Mouse (Mus musculus): ENCODE measurements around the gene Cpne9.
"Not testable (repeated sequence)": the region's sequence is repeated elsewhere in the genome, so short reads cannot be mapped to it uniquely, and the experiment has no call there.

Cpne9 gene

DNA sequence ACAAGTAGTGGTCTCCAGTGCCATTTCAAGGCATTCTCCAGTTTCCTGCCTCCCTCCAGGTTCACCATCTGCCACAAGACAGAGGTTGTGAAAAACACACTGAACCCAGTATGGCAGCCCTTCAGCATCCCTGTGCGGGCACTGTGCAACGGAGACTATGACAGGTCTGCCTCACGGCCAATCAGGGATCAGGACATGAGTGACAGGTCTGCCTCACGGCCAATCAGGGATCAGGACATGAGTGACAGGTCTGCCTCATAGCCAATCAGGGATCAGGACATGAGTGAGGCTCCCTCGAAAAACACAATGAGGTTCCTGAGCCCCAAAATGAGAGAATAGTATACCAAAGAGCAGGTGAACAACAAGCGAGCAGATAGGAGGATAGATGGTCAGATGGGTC, 8.2 kb downstream of the Cpne9 start:
- DNase-seq: no peak

- no peak for DNase-seq
These were observed 10.8 kb downstream of the Cpne9 start for GRCm38 (mm10) chr6:113292938-113293337.

GRCm38 (mm10) chr6:113296046-113296445, 13.9 kb downstream of the Cpne9 start:
- DNase-seq: no peak

DNA sequence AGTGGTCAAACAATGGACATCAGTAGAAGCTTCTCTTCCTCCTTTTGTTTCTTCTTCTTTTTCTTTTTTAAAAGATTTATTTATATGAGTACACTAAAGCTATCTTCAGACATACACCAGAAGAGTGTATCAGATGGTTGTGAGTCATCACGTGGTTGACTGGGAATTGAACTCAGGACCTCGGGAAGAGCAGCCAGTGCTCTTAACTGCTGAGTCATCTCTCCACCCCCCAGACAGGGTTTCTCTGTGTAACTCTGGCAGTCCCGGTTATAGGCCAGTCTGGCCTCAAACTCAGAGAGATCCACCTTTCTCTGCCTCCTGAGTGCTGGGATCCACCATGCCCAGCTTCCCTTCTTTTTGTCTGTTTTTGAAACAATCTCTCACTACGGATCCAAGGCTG, 14.5 kb downstream of the Cpne9 start:
- DNase-seq: no peak

- no peak for DNase-seq
These were observed 19.2 kb downstream of the Cpne9 start for GRCm38 (mm10) chr6:113301350-113301749.

GRCm38 (mm10) chr6:113302258-113302657, 20.2 kb downstream of the Cpne9 start:
- DNase-seq: no peak

DNA sequence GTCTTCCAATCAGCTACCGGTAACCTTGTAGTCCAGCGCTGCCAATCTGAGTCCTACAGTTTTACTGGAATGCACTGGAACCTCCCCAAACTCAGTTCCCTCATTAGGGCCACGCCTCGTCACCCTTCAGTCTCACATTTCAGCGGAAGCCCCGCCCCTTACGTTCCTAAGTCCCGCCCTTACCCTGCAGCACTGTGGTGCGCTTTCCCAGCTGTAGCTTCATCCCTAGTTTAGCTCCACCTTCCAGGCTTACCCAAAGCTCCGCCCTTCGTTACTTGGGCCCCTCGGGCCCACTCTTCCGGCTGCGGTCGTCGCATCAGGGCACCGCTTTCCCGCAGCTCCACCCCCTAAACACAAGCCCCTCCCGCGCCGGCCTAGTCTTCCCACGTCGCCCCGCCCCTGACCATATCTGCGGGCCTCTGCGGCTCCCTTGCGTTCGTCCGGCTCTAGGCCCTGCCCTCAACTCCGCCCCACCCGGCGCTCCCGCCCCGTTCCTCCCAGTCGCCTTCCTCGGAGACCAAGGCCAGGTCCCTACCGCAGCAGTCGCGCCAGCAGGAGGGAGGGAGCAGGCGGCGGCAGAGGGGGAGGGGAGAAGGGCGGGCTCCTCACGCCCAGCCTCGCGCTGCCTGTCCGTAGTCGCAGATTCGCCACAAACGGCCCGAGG, 24.3 kb downstream of the Cpne9 start:
- DNase-seq: peak; percentile 99

- DNase-seq: no peak
These were observed 24.9 kb downstream of the Cpne9 start, which contains the start of gene Brpf1 for GRCm38 (mm10) chr6:113306986-113307349. Gene Brpf1, plus strand, starts transcription at chr6:113307137.

GRCm38 (mm10) chr6:113307481-113308121, 25.5 kb downstream of the Cpne9 start:
- peak; percentile 69 for DNase-seq

- peak; percentile 91 for DNase-seq
These were observed 26.0 kb downstream of the Cpne9 start for GRCm38 (mm10) chr6:113308141-113308540.

DNA sequence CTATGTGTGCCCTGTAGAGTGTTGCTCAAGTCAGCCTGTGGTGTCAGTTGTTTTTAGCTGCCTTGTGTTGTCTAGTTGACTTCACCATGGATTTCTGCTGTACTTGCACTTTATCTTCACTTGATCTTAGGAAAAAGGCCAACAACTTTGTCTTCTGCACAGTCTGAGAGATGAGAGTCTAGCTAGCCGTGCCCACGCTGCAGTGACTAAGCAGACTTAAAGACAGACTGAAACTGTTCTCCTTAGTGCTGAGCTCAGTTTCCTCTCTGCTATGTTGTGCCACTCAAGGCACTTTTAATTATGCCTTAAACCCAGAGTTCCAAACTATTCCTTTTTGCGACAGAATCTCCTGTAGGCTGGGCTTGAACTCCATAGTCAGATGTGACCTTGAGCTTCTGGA, 33.9 kb downstream of the Cpne9 start:
- DNase-seq: no peak

- peak; percentile 98 for DNase-seq
These were observed 44.6 kb downstream of the Cpne9 start, which contains the start of gene Ogg1 for GRCm38 (mm10) chr6:113326533-113327315. Gene Ogg1, plus strand, starts transcription at chr6:113326972.

- no peak for DNase-seq
These were observed 47.3 kb downstream of the Cpne9 start for GRCm38 (mm10) chr6:113329396-113329795.

- DNase-seq: no peak
These were observed 48.4 kb downstream of the Cpne9 start for GRCm38 (mm10) chr6:113330547-113330946.

DNA sequence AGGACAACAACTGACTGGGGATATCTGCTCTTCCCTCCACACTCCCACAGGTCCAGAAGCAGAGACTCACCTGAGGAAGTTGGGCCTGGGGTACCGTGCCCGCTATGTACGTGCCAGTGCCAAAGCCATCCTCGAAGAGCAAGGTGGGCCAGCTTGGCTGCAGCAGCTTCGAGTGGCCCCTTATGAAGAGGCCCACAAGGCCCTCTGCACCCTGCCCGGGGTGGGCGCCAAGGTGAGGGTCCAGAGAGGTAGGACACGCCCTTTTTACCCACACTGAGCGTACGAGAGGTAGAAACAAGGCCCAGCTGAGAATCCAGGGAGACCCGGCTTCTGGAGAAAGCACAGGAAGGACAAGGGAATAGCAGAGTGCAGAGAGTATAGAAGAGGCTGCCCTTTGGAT, 49.6 kb downstream of the Cpne9 start:
- DNase-seq: no peak

DNA sequence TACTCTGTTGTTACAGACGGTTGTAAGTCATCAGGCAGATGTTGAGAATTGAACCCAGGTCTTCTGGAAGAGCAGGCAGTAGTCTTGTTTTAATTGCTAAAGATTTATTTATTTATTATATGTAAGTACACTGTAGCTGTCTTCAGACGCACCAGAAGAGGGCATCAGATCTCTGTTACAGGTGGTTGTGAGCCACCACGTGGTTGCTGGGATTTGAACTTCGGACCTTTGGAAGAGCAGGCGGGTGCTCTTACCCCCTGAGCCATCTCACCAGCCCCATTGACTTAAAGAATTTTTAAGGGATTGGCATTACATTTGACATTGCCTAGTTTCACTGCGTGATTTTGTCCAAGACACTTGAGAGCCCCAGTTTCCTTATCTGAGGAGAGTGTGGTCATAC, 50.6 kb downstream of the Cpne9 start:
- DNase-seq: not testable (repeated sequence)

DNA sequence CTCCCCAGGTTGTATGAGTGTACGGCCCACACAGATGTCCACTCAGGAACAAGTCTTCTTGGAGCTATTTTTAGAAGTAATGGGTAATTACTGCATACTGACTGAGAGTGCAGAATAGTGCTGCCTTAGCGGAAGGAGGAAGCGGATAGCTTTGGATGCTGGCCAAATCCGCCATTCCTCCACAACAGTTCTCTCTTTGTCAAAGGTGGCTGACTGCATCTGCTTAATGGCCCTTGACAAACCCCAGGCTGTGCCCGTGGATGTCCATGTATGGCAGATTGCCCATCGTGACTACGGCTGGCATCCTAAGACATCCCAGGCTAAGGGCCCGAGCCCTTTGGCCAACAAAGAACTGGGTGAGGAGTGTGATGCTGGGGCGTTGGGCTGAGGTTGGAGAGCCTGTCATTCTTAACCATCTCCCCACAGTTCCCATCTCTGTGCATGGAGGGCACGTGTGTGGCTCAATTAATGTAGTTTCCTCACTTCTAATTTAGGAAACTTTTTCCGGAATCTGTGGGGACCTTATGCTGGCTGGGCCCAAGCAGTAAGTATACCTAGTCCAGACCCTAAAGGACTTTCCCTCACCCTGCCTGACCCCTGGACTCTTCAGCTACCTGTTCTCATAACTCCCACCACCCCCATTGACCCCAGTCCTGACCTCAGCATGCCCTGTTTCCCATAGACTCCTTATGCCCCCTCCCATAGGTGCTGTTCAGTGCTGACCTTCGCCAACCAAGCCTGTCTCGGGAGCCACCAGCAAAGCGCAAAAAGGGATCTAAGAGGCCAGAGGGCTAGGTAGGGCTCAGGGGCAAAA, 51.2 kb downstream of the Cpne9 start:
- peak; percentile 44 for DNase-seq

DNA sequence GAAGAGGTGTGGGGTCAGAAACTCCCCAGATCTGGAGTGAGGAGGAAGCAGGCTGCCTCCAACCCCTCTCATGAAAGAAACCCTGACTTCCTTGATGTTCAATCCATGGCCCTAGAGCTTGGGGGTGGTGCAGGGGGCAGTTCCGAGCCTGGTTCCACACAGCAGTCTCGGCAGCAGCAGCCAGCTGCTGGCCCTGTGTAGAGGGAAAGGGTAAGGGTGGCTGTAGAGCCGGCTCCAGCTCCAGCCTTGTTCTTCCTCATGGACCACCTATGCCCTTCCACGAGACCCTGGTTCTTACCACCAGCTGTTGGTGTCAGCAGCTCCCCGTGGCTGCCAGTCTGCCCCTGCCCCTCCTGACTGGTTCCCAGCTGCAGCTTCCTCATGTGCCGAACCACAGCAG, 52.1 kb downstream of the Cpne9 start:
- DNase-seq: no peak

- DNase-seq: no peak
These were observed 54.9 kb downstream of the Cpne9 start for GRCm38 (mm10) chr6:113336852-113337620.

- no peak for DNase-seq
These were observed 59.5 kb downstream of the Cpne9 start for GRCm38 (mm10) chr6:113341574-113341973.

DNA sequence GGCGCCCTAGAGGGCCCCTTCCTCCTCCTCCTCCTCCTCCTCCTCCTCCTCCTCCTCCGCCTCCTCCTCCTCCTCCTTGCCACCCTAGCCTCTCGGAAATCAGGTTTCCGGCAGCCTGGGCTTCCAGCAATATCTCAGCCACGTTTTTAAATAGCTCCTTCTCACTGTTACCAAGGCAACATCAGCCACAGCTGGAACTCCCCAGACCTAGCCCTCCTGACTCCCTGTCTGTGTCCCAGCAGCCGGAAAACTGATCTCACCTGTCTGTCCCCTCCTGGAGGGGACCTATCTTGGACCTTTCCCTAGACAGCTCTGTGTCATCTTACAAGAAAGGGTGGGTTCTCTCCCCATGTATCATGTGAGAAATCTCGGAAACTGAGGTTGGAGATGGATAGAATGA, 60.2 kb downstream of the Cpne9 start:
- DNase-seq: no peak

Measured in cerebellum, adult 9-10 months (tissue).